In genomic region chr7:73539116-73539682, GRCm38 (mm10) we compare ENCODE assay signal across 8 mouse cellular contexts. TPM values are rescaled to one million over a fixed set of nuclear protein-coding genes. Genes with fewer than 3 reads are reported as not detected.
DNase-seq lines count a peak whose midpoint lies in the region; ATAC-seq and TF ChIP-seq lines count a peak whose summit lies in the region.

No protein-coding gene starts in this region.

- H3K4me2 ChIP-seq in intestine, embryonic 16.5 days (ENCODE audit: low read depth, low read length): peak overlapping the region; percentile 75
- peak overlapping the region; percentile 72 for H3K4me2 ChIP-seq in neural tube, embryonic 13.5 days

- no peak for DNase-seq in lung, adult 2 months
- DNase-seq in lung, adult 18-20 months: no peak
- DNase-seq in embryo, embryonic 10.5 days (ENCODE audit: low spot score): peak; percentile 73
- no peak for DNase-seq in adrenal gland, postnatal 10 days
- DNase-seq in adrenal gland, adult 8-10 months: no peak

- TF ChIP-seq CTCF in lung, adult 2 months (IDR thresholded peaks at IDR 0.05; ENCODE audit: insufficient read depth, low read length): no peak

- ATAC-seq in intestine, embryonic 16.5 days: no peak
- no peak for ATAC-seq in neural tube, embryonic 13.5 days (ENCODE audit: low read depth)
- no peak for ATAC-seq in megakaryocyte-erythroid progenitor cell, adult 5-6 weeks (replicated peaks; ENCODE audit: low FRiP score, low TSS enrichment, poor library complexity, severe bottlenecking)

- H3K36me3 ChIP-seq in intestine, embryonic 16.5 days (ENCODE audit: control insufficient read depth, insufficient read depth, low read length): no peaks in the 10 kb centered on the region
- H3K36me3 ChIP-seq in neural tube, embryonic 13.5 days: peaks cover 10% of the 10 kb centered on the region

- WGBS in lung, adult 2 months: 10% methylated on average over 2 of the region's 2 CpGs
- 24% methylated on average over 2 of the region's 2 CpGs for WGBS in intestine, embryonic 16.5 days
- 27% methylated on average over 2 of the region's 2 CpGs for WGBS in neural tube, embryonic 13.5 days

- H3K4me1 ChIP-seq in lung, adult 2 months (ENCODE audit: control insufficient read depth, insufficient read depth, low read length): peaks cover 12% of the 10 kb centered on the region
- H3K4me1 ChIP-seq in intestine, embryonic 16.5 days (ENCODE audit: control insufficient read depth, insufficient read depth, low read length): peaks cover 19% of the 10 kb centered on the region
- peaks cover 30% of the 10 kb centered on the region for H3K4me1 ChIP-seq in neural tube, embryonic 13.5 days (replicated peaks)

- peak overlapping the region; percentile 66 for H3K4me3 ChIP-seq in lung, adult 2 months (replicated peaks; ENCODE audit: extremely low read depth, low read depth, low read length)
- peak overlapping the region; percentile 49 for H3K4me3 ChIP-seq in intestine, embryonic 16.5 days (ENCODE audit: low read length)
- H3K4me3 ChIP-seq in neural tube, embryonic 13.5 days: peak overlapping the region; percentile 41

- no peaks in the 10 kb centered on the region for H3K9me3 ChIP-seq in intestine, embryonic 16.5 days (ENCODE audit: control insufficient read depth, low read length)
- no peaks in the 10 kb centered on the region for H3K9me3 ChIP-seq in neural tube, embryonic 13.5 days

- peak overlapping the region; percentile 77 for H3K27ac ChIP-seq in intestine, embryonic 16.5 days (ENCODE audit: low read length)
- H3K27ac ChIP-seq in neural tube, embryonic 13.5 days (replicated peaks): peak overlapping the region; percentile 78

- no peak for TF ChIP-seq POLR2A in lung, adult 2 months (IDR thresholded peaks at IDR 0.05; ENCODE audit: borderline replicate concordance, extremely low read depth, low read depth, low read length)

- H3K9ac ChIP-seq in intestine, embryonic 16.5 days (ENCODE audit: low read depth, low read length): peak overlapping the region; percentile 68
- H3K9ac ChIP-seq in neural tube, embryonic 13.5 days: peak overlapping the region; percentile 75

- H3K27me3 ChIP-seq in intestine, embryonic 16.5 days (replicated peaks; ENCODE audit: control insufficient read depth, insufficient read depth, low read length): no peaks in the 10 kb centered on the region
- H3K27me3 ChIP-seq in neural tube, embryonic 13.5 days: no peaks in the 10 kb centered on the region

RNA-seq across cellular contexts. Expression of gene Chd2, which starts 2.4 kb away (rescaled TPM):
- 41.0 and 48.5 TPM in 2 replicates for polyA plus RNA-seq in lung, adult 2 months (2012; rRNA removed)
- 40.1 and 41.1 TPM in 2 replicates for polyA plus RNA-seq in intestine, embryonic 16.5 days (2015; fragmentation: Nextera tagmentation; extraction: Ambion mirVana)
- polyA plus RNA-seq in neural tube, embryonic 13.5 days (2015; fragmentation: Nextera tagmentation; extraction: Ambion mirVana): 34.6 and 45.5 TPM in 2 replicates
- total RNA-seq in adrenal gland, postnatal 10 days (2021): 10 to 100 TPM; 42.8 to 62.0 TPM
- total RNA-seq in adrenal gland, adult 8-10 months (2022): 10 to 100 TPM; 38.6 to 65.5 (median 49.7) TPM
- total RNA-seq in megakaryocyte-erythroid progenitor cell, adult 5-6 weeks (2014; fragmentation: Nextera tagmentation): 48.8 and 57.3 TPM in 2 replicates
- total RNA-seq in megakaryocyte-erythroid progenitor cell, adult 5-6 weeks (2017): 101 and 150 TPM in 2 replicates
